Comparison of ENCODE assay signal across 26 mouse cellular contexts in the genomic region with DNA sequence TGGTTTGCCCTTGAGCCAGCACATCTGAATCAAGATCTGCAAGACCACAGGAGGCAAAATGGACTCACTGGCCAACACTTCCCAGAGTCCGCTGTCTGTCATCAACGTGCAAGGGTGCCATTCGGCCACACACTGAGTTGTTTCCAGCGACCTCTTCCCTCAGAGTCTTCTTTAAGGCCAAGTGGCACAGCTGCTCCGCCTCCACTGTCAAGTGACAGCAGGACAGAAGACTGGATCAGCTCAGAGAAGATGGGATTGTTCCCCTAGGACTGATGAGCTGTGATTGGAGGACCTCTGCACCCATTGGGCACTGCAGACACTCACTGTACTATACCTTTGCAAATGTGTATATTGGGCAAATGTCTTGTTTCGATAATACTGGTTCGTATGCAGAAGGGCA. TPM values are rescaled to one million over a fixed set of nuclear protein-coding genes. Genes with fewer than 3 reads are reported as not detected.
"Had no signal": no experiment of that assay in that cellular context is flagged by ENCODE, and none has a peak within 500 bp of the region (broad histone marks: within the 10 kb centered on the region; RNA-seq: fewer than 3 reads in every experiment).

No protein-coding gene starts in this region.

- H3K4me3 ChIP-seq: gastrocnemius, adult 2 months; heart, embryonic 10.5 days; heart, embryonic 12.5 days; hindbrain, embryonic 10.5 days; hindbrain, embryonic 12.5 days; intestine, embryonic 15.5 days; limb, embryonic 13.5 days; limb, embryonic 15.5 days had no signal

- H3K4me2 ChIP-seq: heart, embryonic 12.5 days; hindbrain, embryonic 12.5 days; hindbrain, embryonic 14.5 days; intestine, embryonic 15.5 days; limb, embryonic 13.5 days; limb, embryonic 15.5 days had no signal

- H3K27me3 ChIP-seq: heart, embryonic 12.5 days; hindbrain, embryonic 12.5 days; intestine, embryonic 15.5 days; limb, embryonic 13.5 days; limb, embryonic 15.5 days had no signal

- H3K9me3 ChIP-seq: heart, embryonic 10.5 days; heart, embryonic 12.5 days; hindbrain, embryonic 10.5 days; hindbrain, embryonic 12.5 days; intestine, embryonic 15.5 days; limb, embryonic 13.5 days; limb, embryonic 15.5 days had no signal

- H3K9ac ChIP-seq: heart, embryonic 12.5 days; hindbrain, embryonic 12.5 days; hindbrain, embryonic 14.5 days; intestine, embryonic 15.5 days; limb, embryonic 13.5 days; limb, embryonic 15.5 days had no signal

- ATAC-seq: hindbrain, embryonic 16.5 days; inflammation-experienced regulatory T-cells, adult 6 months; intestine, embryonic 15.5 days; intestine, postnatal 0 days had no signal

- H3K4me1 ChIP-seq: intestine, embryonic 15.5 days; limb, embryonic 13.5 days; limb, embryonic 15.5 days had no signal

- DNase-seq: gastrocnemius, adult 2 months; gastrocnemius, postnatal 10 days; gastrocnemius, postnatal 25 days; heart, adult 18-20 months; heart, postnatal 10 days; heart, postnatal 4 days; kidney, adult 18-20 months; kidney, adult 8-10 months; kidney, postnatal 10 days; kidney, postnatal 25 days; kidney, postnatal 4 days; layer of hippocampus, adult 9-11 months; layer of hippocampus, postnatal 36 days; left cerebral cortex, postnatal 4 days had no signal

- H3K27ac ChIP-seq: gastrocnemius, adult 2 months; heart, embryonic 10.5 days; hindbrain, embryonic 10.5 days; hindbrain, embryonic 12.5 days; hindbrain, embryonic 14.5 days; intestine, embryonic 15.5 days; limb, embryonic 13.5 days; limb, embryonic 15.5 days had no signal

- H3K36me3 ChIP-seq: heart, embryonic 10.5 days; heart, embryonic 12.5 days; hindbrain, embryonic 10.5 days; intestine, embryonic 15.5 days; limb, embryonic 13.5 days; limb, embryonic 15.5 days had no signal

RNA-seq across cellular contexts. Expression of gene Prima1, which starts 54.9 kb away (rescaled TPM):
- total RNA-seq: granulocyte monocyte progenitor cell, adult 5-6 weeks had no signal
- polyA plus RNA-seq: inflammation-experienced regulatory T-cells, adult 6 months had no signal
